Mouse (Mus musculus): Measurements from ENCODE around the gene Atic. TPM values are rescaled to one million over a fixed set of nuclear protein-coding genes. Genes with fewer than 3 reads are reported as not detected.

Atic gene
- polyA plus RNA-seq (2012; rRNA removed), result 38.9 and 41.5 TPM in 2 replicates

GRCm38 (mm10) chr1:71556688-71557612, at the start of gene Atic:
TSS of gene Atic (plus strand) at chr1:71557150.

Other genes starting within 250 kb of the Atic start
- 0.02 and 0.15 TPM in 2 replicates for gene Abca12, start 142.2 kb upstream of the Atic start, polyA plus RNA-seq (2012; rRNA removed)
- 113 and 257 TPM in 2 replicates for gene Fn1, start 96.0 kb downstream of the Atic start, polyA plus RNA-seq (2012; rRNA removed)